Mouse (Mus musculus) liver, embryonic 12.5 days (tissue): Measurements from ENCODE around the gene 1700069L16Rik. TPM values are rescaled to one million over a fixed set of nuclear protein-coding genes. Genes with fewer than 3 reads are reported as not detected.

Experiments used
- ATAC-seq: fragments of 200-750 bp; cut with Nextera tagmentation; 2 replicates; pipeline ENCODE4 v1.8.0; 2017; ENCODE audit warnings: moderate number of reproducible peaks, mild to moderate bottlenecking, moderate library complexity
- H3K27ac ChIP-seq: fragments of 300-500 bp; sonication (generic); 2 replicates; pipeline ENCODE4 v1.5.1; 2016; ENCODE audit warnings: mild to moderate bottlenecking
- H3K27me3 ChIP-seq: fragments of 300-500 bp; sonication (generic); replicated peaks from 2 replicates; pipeline ENCODE4 v1.6.1; 2016; ENCODE audit warnings: mild to moderate bottlenecking, moderate library complexity
- H3K36me3 ChIP-seq: fragments of 300-500 bp; sonication (generic); 2 replicates; pipeline ENCODE4 v1.6.1; 2016; ENCODE audit warnings: mild to moderate bottlenecking, moderate library complexity
- H3K4me1 ChIP-seq: fragments of 300-500 bp; sonication (generic); 2 replicates; pipeline ENCODE4 v1.6.1; 2016
- H3K4me2 ChIP-seq: fragments of 300-500 bp; sonication (generic); 2 replicates; pipeline ENCODE4 v1.6.1; 2016; ENCODE audit warnings: mild to moderate bottlenecking, moderate library complexity
- H3K4me3 ChIP-seq: fragments of 300-500 bp; sonication (generic); 2 replicates; pipeline ENCODE4 v1.5.1; 2016; ENCODE audit warnings: mild to moderate bottlenecking, moderate library complexity
- H3K9ac ChIP-seq: fragments of 300-500 bp; sonication (generic); 2 replicates; pipeline ENCODE4 v1.6.1; 2016; ENCODE audit warnings: mild to moderate bottlenecking, moderate library complexity
- H3K9me3 ChIP-seq: fragments of 300-500 bp; sonication (generic); replicated peaks from 2 replicates; pipeline ENCODE4 v1.6.1; 2016; ENCODE audit warnings: mild to moderate bottlenecking, moderate library complexity
- WGBS: fragments of 180-500 bp; shearing (Covaris S2); methylation state at CpG from one replicate; pipeline ENCODE4 v1.1.7; 2016; ENCODE audit not compliant: insufficient replicate concordance; 5-methylcytosine and 5-hydroxymethylcytosine counted together
- polyA plus RNA-seq: library from polyadenylated mRNA; unstranded; fragments of >200 nt; fragmentation: Nextera tagmentation; extraction: Ambion mirVana; gene quantifications from 2 replicates; pipeline ENCODE4 v1.2.1, GENCODE M21; 2016

The 1700069L16Rik gene
- polyA plus RNA-seq, 1 experiment from 2014 or later, result not detected

- Histone ChIP-seq H3K27me3 (no peaks in the 10 kb centered on the region), H3K9me3 (no peaks in the 10 kb centered on the region), H3K27ac (no peak overlapping the region), H3K4me3 (no peak overlapping the region), H3K4me2 (no peak overlapping the region), H3K36me3 (peaks cover 100% of the 10 kb centered on the region), H3K4me1 (no peaks in the 10 kb centered on the region), H3K9ac (no peak overlapping the region)
- WGBS, result 85% methylated on average over 9 of the region's 9 CpGs
- ATAC-seq, result no peak
Observed at GRCm38 (mm10) chr5:113751521-113752157, 27.1 kb upstream of the 1700069L16Rik start.

GRCm38 (mm10) chr5:113748556-113749331, 24.2 kb upstream of the 1700069L16Rik start:
- no peak overlapping the region for H3K4me2 ChIP-seq

GRCm38 (mm10) chr5:113747629-113748028, 23.1 kb upstream of the 1700069L16Rik start:
- Histone ChIP-seq H3K9ac (no peak overlapping the region), H3K27me3 (no peaks in the 10 kb centered on the region), H3K27ac (no peak overlapping the region), H3K4me2 (no peak overlapping the region), H3K36me3 (peaks cover 100% of the 10 kb centered on the region), H3K4me1 (no peaks in the 10 kb centered on the region), H3K4me3 (no peak overlapping the region), H3K9me3 (no peaks in the 10 kb centered on the region)
- no peak for ATAC-seq
- WGBS, result 92% methylated on average over 5 of the region's 5 CpGs

More at GRCm38 (mm10) chr5:113748556-113749331, 24.2 kb upstream of the 1700069L16Rik start:
- H3K4me1 ChIP-seq, result no peaks in the 10 kb centered on the region
- WGBS, result 87% methylated on average over 13 of the region's 13 CpGs
- H3K9ac ChIP-seq, result no peak overlapping the region
- ATAC-seq, result no peak
- no peaks in the 10 kb centered on the region for H3K9me3 ChIP-seq
- no peak overlapping the region for H3K27ac ChIP-seq
- no peaks in the 10 kb centered on the region for H3K27me3 ChIP-seq
- H3K4me3 ChIP-seq, result no peak overlapping the region
- peaks cover 100% of the 10 kb centered on the region for H3K36me3 ChIP-seq

- Histone ChIP-seq H3K27ac (no peak overlapping the region), H3K4me3 (no peak overlapping the region), H3K9ac (no peak overlapping the region), H3K9me3 (no peaks in the 10 kb centered on the region), H3K36me3 (peaks cover 58% of the 10 kb centered on the region), H3K4me1 (peaks cover 26% of the 10 kb centered on the region), H3K4me2 (0 out of 2 replicates have a peak overlapping the region, but pooled peaks have one; percentile 93), H3K27me3 (no peaks in the 10 kb centered on the region)
- WGBS, result 86% methylated on average over 11 of the region's 11 CpGs
- ATAC-seq, result no peak
Observed at GRCm38 (mm10) chr5:113737607-113738237, 13.2 kb upstream of the 1700069L16Rik start.

- peak overlapping the region; percentile 93 for H3K4me2 ChIP-seq
- H3K9ac ChIP-seq, result peak overlapping the region; percentile 75
- WGBS, result 36% methylated on average over 15 of the region's 15 CpGs
- peak overlapping the region; percentile 75 for H3K4me3 ChIP-seq
- H3K9me3 ChIP-seq, result no peaks in the 10 kb centered on the region
- peaks cover 26% of the 10 kb centered on the region for H3K4me1 ChIP-seq
- peak overlapping the region; percentile 93 for H3K27ac ChIP-seq
- no peaks in the 10 kb centered on the region for H3K27me3 ChIP-seq
- ATAC-seq, result no peak
- peaks cover 47% of the 10 kb centered on the region for H3K36me3 ChIP-seq
Observed at GRCm38 (mm10) chr5:113736522-113737164, 12.1 kb upstream of the 1700069L16Rik start.

GRCm38 (mm10) chr5:113736113-113736502, 11.5 kb upstream of the 1700069L16Rik start:
- Histone ChIP-seq H3K4me1 (peaks cover 26% of the 10 kb centered on the region), H3K4me3 (peak overlapping the region; percentile 75), H3K9ac (peak overlapping the region; percentile 75), H3K4me2 (peak overlapping the region; percentile 93), H3K9me3 (no peaks in the 10 kb centered on the region), H3K27me3 (no peaks in the 10 kb centered on the region), H3K27ac (peak overlapping the region; percentile 93), H3K36me3 (peaks cover 42% of the 10 kb centered on the region)
- WGBS, result 7% methylated on average over 10 of the region's 10 CpGs
- no peak for ATAC-seq

GRCm38 (mm10) chr5:113735345-113736112, 11.0 kb upstream of the 1700069L16Rik start, which contains the start of gene Ficd:
Gene Ficd (plus strand): TSS chr5:113735803.
- Histone ChIP-seq H3K36me3 (peaks cover 36% of the 10 kb centered on the region), H3K27ac (peak within 1 kb of the TSS; percentile 93), H3K9me3 (no peaks in the 10 kb centered on the region), H3K4me3 (peak within 1 kb of the TSS; percentile 75), H3K27me3 (no peaks in the 10 kb centered on the region), H3K4me2 (peak within 1 kb of the TSS; percentile 93), H3K9ac (peak within 1 kb of the TSS; percentile 75), H3K4me1 (peaks cover 26% of the 10 kb centered on the region)
- ATAC-seq, result peak; percentile 97
- WGBS, result 3% methylated on average over 71 of the region's 71 CpGs

GRCm38 (mm10) chr5:113735023-113735344, 10.4 kb upstream of the 1700069L16Rik start:
- 29% methylated on average over 7 of the region's 7 CpGs for WGBS
- ATAC-seq, result no peak
- H3K27me3 ChIP-seq, result no peaks in the 10 kb centered on the region; the same call in 1 of the 2 replicates

GRCm38 (mm10) chr5:113734376-113734775, 9.8 kb upstream of the 1700069L16Rik start:
- Histone ChIP-seq H3K4me1 (peaks cover 26% of the 10 kb centered on the region), H3K27me3 (no peaks in the 10 kb centered on the region; the same call in 1 of the 2 replicates), H3K9ac (no peak overlapping the region), H3K4me3 (no peak overlapping the region), H3K9me3 (no peaks in the 10 kb centered on the region), H3K36me3 (peaks cover 24% of the 10 kb centered on the region), H3K27ac (peak overlapping the region; percentile 93), H3K4me2 (peak overlapping the region; percentile 93; the same call in 1 of the 2 replicates)
- WGBS, result 60% methylated on average over 5 of the region's 5 CpGs
- no peak for ATAC-seq

More at GRCm38 (mm10) chr5:113735023-113735344, 10.4 kb upstream of the 1700069L16Rik start:
- Histone ChIP-seq H3K4me2 (peak overlapping the region; percentile 93), H3K4me1 (peaks cover 26% of the 10 kb centered on the region), H3K36me3 (peaks cover 30% of the 10 kb centered on the region), H3K9ac (peak overlapping the region; percentile 75), H3K4me3 (peak overlapping the region; percentile 75), H3K9me3 (no peaks in the 10 kb centered on the region), H3K27ac (peak overlapping the region; percentile 93)

GRCm38 (mm10) chr5:113732182-113732581, 7.6 kb upstream of the 1700069L16Rik start:
- H3K9me3 ChIP-seq, result no peaks in the 10 kb centered on the region
- no peak for ATAC-seq
- WGBS, result 23% methylated on average over 6 of the region's 6 CpGs

GRCm38 (mm10) chr5:113731174-113731573, 6.6 kb upstream of the 1700069L16Rik start:
- H3K36me3 ChIP-seq, result no peaks in the 10 kb centered on the region
- peaks cover 11% of the 10 kb centered on the region for H3K27me3 ChIP-seq
- ATAC-seq, result no peak
- WGBS, result 72% methylated on average over 7 of the region's 7 CpGs
- H3K9me3 ChIP-seq, result no peaks in the 10 kb centered on the region
- no peak overlapping the region for H3K4me3 ChIP-seq
- no peak overlapping the region for H3K27ac ChIP-seq
- no peak overlapping the region for H3K9ac ChIP-seq
- no peak overlapping the region for H3K4me2 ChIP-seq
- peaks cover 12% of the 10 kb centered on the region for H3K4me1 ChIP-seq

More at GRCm38 (mm10) chr5:113732182-113732581, 7.6 kb upstream of the 1700069L16Rik start:
- H3K9ac ChIP-seq, result no peak overlapping the region
- no peak overlapping the region for H3K4me2 ChIP-seq
- peaks cover 22% of the 10 kb centered on the region for H3K4me1 ChIP-seq
- no peak overlapping the region for H3K4me3 ChIP-seq
- H3K27me3 ChIP-seq, result peaks cover 2% of the 10 kb centered on the region
- H3K36me3 ChIP-seq, result peaks cover 2% of the 10 kb centered on the region
- no peak overlapping the region for H3K27ac ChIP-seq
